Mouse (Mus musculus): Measurements from ENCODE around the gene Cyfip2. TPM values are rescaled to one million over a fixed set of nuclear protein-coding genes. Genes with fewer than 3 reads are reported as not detected.

Gene Cyfip2
- polyA plus RNA-seq, 1 experiment from 2014 or later: 92.0 TPM

DNA sequence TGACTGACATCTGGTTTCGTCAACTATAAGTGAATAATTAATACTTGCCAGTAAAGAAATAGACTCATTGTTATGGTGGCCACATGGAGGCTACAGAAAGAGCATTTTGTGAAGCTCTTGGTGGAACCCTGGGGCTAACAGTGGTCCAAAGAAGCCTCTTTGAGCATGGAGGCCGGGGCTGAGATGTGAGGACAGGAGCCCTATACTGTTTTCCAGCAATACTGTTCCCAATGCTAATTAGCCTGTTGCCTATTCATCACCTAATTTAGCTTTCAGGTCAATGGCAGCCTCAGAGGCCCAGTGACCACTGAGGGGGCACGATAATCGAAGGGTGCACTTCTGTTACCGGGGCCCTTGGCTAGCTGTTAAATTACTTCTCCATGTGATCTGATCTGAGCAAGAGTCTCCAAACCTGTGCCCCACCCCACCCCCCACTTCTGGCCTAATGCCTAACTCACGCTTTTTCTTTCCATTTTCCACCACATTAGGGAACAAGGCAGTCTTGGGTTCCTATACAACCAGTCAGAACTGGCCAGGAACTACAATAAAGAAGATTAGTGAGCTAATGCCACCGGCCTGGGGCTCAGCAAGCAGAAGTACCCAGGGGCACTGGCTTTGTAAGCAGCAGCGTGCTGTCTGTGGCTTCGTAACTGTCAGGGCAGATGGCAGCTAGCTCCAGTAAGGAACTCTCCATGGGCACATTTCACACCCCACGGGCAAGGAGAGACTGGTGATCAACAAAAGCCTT is 2.7 kb downstream of the Cyfip2 start:
- WGBS: 11% methylated on average over 10 of the region's 10 CpGs

DNA sequence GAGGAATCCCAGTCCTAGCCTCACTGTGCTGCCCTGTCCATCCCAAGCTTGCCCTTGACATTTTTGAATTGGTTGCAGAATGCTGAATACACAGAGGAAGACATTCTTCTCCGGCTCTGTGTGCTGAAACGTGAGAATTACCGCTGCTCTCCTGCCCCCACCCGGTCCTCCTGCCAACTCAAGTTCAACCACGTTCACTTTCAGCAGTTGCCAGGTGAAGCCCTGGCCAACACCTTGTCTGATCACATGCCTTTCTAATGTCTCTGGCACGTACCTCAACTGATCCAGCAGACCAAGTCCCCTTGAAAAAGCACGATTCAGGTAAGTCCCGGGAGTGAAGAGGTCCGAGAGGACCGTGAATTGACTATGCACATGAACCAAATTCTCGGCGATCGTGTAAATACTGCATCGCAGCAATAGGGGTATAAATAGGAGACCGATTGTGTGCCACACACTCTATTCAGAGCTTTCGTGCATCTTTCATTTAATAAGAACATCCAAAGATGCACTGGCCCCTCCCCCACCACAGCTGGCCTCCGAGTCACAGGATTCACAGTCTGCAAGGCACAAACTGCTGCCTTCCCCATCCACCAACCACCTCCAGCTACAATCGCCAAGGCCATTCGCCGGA is 3.4 kb downstream of the Cyfip2 start:
- Histone ChIP-seq H3K9ac (ENCODE audit: low read depth, low read length) (peak overlapping the region; percentile 97), H3K36me3 (ENCODE audit: control insufficient read depth, insufficient read depth, low read length) (no peaks in the 10 kb centered on the region), H3K27ac (ENCODE audit: low read depth, low read length) (peak overlapping the region; percentile 4), H3K4me3 (ENCODE audit: low read length) (peak overlapping the region; percentile 87), H3K4me2 (ENCODE audit: low read length) (peak overlapping the region; percentile 64), H3K27me3 (replicated peaks; ENCODE audit: control insufficient read depth, insufficient read depth, low read length) (no peaks in the 10 kb centered on the region), H3K4me1 (ENCODE audit: control insufficient read depth, insufficient read depth, low read depth, low read length) (peaks cover 17% of the 10 kb centered on the region), H3K9me3 (ENCODE audit: control insufficient read depth, low read length) (no peaks in the 10 kb centered on the region)
- ATAC-seq: no peak
- WGBS: 52% methylated on average over 20 of the region's 20 CpGs

More for the DNA sequence above, 2.7 kb downstream of the Cyfip2 start:
- no peaks in the 10 kb centered on the region for H3K36me3 ChIP-seq (ENCODE audit: control insufficient read depth, insufficient read depth, low read length)
- H3K9me3 ChIP-seq (ENCODE audit: control insufficient read depth, low read length): no peaks in the 10 kb centered on the region
- H3K4me2 ChIP-seq (ENCODE audit: low read length): peak overlapping the region; percentile 64
- H3K27ac ChIP-seq (ENCODE audit: low read depth, low read length): peak overlapping the region; percentile 93
- ATAC-seq: peak; percentile 44
- H3K4me1 ChIP-seq (ENCODE audit: control insufficient read depth, insufficient read depth, low read depth, low read length): peaks cover 17% of the 10 kb centered on the region
- H3K9ac ChIP-seq (ENCODE audit: low read depth, low read length): peak overlapping the region; percentile 97
- peak overlapping the region; percentile 87 for H3K4me3 ChIP-seq (ENCODE audit: low read length)
- no peaks in the 10 kb centered on the region for H3K27me3 ChIP-seq (replicated peaks; ENCODE audit: control insufficient read depth, insufficient read depth, low read length)

DNA sequence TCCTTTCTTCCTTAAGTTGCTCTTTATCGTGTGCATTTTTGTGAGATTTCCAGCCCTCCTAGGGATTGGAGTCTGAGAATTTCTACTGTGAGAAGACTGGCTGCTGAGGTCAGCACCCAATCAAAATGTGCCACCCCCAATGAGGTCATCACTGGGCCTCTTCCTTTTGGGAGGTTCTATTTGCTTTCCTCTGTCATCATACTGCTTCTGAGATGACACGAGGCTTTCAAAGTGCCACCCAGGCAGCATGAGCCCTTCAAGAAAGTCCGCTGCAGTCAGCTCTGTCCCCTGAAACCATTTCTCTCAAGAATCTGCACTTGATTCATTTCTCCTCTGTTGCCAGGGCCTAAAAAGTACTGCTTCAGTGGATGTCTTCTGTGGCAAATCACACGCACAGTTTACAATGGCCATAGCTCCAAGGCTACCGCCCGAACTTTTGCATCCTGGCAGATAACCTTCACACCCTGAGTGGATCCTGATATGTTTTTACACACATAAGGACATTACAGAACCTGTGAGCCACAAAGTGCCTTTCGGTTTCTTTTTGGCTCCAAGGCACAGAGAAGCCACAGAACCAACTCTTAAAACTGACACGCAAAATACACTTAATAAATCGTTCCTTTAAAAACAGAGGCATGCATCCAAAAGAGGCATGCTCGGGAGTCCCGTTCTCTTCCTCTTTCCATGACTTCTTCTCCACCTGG is 4.2 kb downstream of the Cyfip2 start:
- H3K4me2 ChIP-seq (ENCODE audit: low read length): peak overlapping the region; percentile 64
- H3K4me1 ChIP-seq (ENCODE audit: control insufficient read depth, insufficient read depth, low read depth, low read length): peaks cover 17% of the 10 kb centered on the region
- H3K9ac ChIP-seq (ENCODE audit: low read depth, low read length): no peak overlapping the region
- H3K27me3 ChIP-seq (replicated peaks; ENCODE audit: control insufficient read depth, insufficient read depth, low read length): no peaks in the 10 kb centered on the region
- ATAC-seq: no peak
- H3K4me3 ChIP-seq (ENCODE audit: low read length): no peak overlapping the region
- 87% methylated on average over 11 of the region's 11 CpGs for WGBS
- H3K27ac ChIP-seq (ENCODE audit: low read depth, low read length): no peak overlapping the region
- no peaks in the 10 kb centered on the region for H3K36me3 ChIP-seq (ENCODE audit: control insufficient read depth, insufficient read depth, low read length)
- H3K9me3 ChIP-seq (ENCODE audit: control insufficient read depth, low read length): no peaks in the 10 kb centered on the region

DNA sequence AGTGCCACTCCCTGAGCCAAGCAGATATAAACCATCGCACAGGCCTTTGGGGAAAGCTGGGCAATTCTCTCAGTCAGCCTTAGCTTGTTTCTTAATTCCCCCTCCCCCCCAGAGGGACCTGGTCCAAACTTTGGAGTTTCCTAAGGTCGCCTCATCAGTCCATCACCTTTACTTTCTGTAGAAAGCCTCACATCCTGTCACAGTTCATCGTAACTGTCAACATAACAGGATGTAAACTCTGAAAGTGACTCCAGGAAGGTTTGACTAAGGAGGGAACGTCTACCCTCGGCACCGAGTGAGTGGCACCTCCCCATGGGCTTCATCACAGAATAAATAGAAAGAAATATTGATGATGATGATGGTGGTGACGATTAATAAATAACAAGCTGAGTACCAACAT is 4.9 kb downstream of the Cyfip2 start:
- H3K4me1 ChIP-seq (ENCODE audit: control insufficient read depth, insufficient read depth, low read depth, low read length): peaks cover 17% of the 10 kb centered on the region

DNA sequence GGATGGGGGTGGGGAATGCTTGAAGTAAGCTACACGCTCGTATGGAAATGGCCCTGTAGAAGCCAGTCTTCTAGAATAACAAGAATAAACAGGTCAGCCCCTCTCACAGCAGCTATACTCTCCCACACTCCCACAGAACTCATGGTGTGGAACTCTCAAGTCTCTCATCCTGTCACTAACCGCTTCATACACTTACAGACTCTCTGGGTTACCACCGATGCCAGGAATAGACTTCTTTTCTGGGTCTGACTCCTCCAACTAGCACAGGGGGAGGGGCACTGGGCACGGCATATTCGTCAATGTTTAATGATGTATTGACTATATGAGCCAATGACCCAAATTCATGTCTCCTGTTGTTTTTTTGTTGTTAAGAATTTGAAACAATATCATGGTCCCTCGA is 5.9 kb downstream of the Cyfip2 start:
- Histone ChIP-seq H3K27me3 (replicated peaks; ENCODE audit: control insufficient read depth, insufficient read depth, low read length) (no peaks in the 10 kb centered on the region), H3K9ac (ENCODE audit: low read depth, low read length) (no peak overlapping the region), H3K4me1 (ENCODE audit: control insufficient read depth, insufficient read depth, low read depth, low read length) (peaks cover 17% of the 10 kb centered on the region), H3K9me3 (ENCODE audit: control insufficient read depth, low read length) (no peaks in the 10 kb centered on the region), H3K4me3 (ENCODE audit: low read length) (no peak overlapping the region), H3K27ac (ENCODE audit: low read depth, low read length) (no peak overlapping the region), H3K36me3 (ENCODE audit: control insufficient read depth, insufficient read depth, low read length) (no peaks in the 10 kb centered on the region), H3K4me2 (ENCODE audit: low read length) (no peak overlapping the region)
- 92% methylated on average over 7 of the region's 7 CpGs for WGBS
- ATAC-seq: no peak

More for the DNA sequence above, 4.9 kb downstream of the Cyfip2 start:
- Histone ChIP-seq H3K4me3 (ENCODE audit: low read length) (no peak overlapping the region), H3K36me3 (ENCODE audit: control insufficient read depth, insufficient read depth, low read length) (no peaks in the 10 kb centered on the region), H3K27me3 (replicated peaks; ENCODE audit: control insufficient read depth, insufficient read depth, low read length) (no peaks in the 10 kb centered on the region), H3K9me3 (ENCODE audit: control insufficient read depth, low read length) (no peaks in the 10 kb centered on the region), H3K27ac (ENCODE audit: low read depth, low read length) (no peak overlapping the region), H3K9ac (ENCODE audit: low read depth, low read length) (no peak overlapping the region), H3K4me2 (ENCODE audit: low read length) (no peak overlapping the region)
- ATAC-seq: no peak
- WGBS: 95% methylated on average over 7 of the region's 7 CpGs

DNA sequence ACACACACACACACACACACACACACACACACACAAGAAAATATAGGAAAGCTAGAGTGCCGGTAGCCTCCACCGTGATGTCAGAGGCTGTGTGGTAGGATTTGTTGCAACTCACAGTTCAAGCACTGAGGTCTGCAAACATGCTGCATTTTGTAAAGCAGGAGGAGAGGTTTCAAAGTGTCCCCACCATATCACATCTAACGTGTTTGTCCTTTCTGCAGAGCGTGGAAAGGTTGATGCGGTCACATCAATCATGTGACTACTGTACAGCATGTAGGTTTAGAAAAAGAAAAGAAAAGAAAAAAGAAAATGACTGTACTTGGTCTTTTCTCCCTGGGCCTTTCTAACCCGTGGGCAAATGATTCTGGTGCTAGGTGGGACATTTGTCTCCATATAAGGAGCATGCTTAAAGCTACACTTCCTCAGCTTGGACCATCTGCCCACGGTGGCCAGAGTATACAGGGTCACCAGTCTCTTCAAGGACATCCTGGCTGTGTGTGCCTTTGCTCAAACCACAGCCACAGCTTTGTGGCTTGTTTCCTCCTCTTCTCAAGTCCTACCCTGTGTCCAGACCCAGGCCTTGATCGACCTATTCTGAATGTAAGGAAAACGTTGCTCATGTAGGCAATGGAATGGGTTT is 6.7 kb downstream of the Cyfip2 start:
- H3K9ac ChIP-seq (ENCODE audit: low read depth, low read length): no peak overlapping the region
- WGBS: 84% methylated on average over 9 of the region's 9 CpGs
- H3K27ac ChIP-seq (ENCODE audit: low read depth, low read length): no peak overlapping the region
- peaks cover 20% of the 10 kb centered on the region for H3K4me1 ChIP-seq (ENCODE audit: control insufficient read depth, insufficient read depth, low read depth, low read length)
- H3K4me2 ChIP-seq (ENCODE audit: low read length): no peak overlapping the region
- H3K27me3 ChIP-seq (replicated peaks; ENCODE audit: control insufficient read depth, insufficient read depth, low read length): no peaks in the 10 kb centered on the region
- H3K36me3 ChIP-seq (ENCODE audit: control insufficient read depth, insufficient read depth, low read length): no peaks in the 10 kb centered on the region
- no peaks in the 10 kb centered on the region for H3K9me3 ChIP-seq (ENCODE audit: control insufficient read depth, low read length)
- no peak overlapping the region for H3K4me3 ChIP-seq (ENCODE audit: low read length)
- ATAC-seq: no peak

DNA sequence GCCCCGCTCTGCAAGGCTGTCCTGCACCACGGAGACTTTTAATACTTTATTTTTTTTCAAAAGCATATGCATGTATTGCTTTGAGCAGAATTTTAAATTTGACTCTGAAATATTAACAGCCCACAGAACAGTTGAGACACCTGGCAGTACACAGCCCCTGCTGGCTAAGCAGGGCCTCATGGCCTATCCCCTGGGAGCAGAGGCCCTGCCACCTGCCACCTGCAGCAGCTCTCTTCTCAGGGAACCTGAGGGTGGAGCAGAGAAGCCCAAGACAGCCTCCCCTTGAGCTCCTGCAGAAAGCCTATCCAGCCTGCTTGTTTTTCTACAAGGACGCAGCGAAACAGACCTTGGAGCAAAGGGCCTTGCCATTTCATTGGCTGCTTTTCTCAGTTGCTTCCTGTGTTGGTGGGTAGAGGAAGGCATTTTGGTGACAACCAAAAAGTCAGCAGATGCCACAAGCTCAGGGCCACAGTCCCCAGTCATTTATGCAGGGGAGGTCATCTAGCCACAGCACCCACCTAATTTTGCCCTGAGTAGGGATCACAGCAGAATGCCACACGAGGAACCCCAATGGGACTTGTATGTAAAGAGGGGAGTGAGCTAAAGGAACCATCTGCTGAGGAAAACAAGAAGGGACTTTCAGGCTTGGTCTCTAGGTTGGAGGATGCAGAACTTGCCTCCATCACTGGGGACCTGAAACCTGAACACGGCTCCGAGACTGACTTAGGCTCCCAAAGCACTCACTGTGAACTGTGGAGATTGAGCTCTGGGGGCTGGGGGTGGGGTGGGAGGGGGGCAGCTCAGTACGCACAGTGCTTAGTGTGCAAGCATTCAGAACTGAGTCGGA is 7.6 kb downstream of the Cyfip2 start:
- ATAC-seq: no peak
- Histone ChIP-seq H3K4me1 (ENCODE audit: control insufficient read depth, insufficient read depth, low read depth, low read length) (peaks cover 17% of the 10 kb centered on the region), H3K4me2 (ENCODE audit: low read length) (no peak overlapping the region), H3K36me3 (ENCODE audit: control insufficient read depth, insufficient read depth, low read length) (no peaks in the 10 kb centered on the region), H3K27me3 (replicated peaks; ENCODE audit: control insufficient read depth, insufficient read depth, low read length) (no peaks in the 10 kb centered on the region), H3K9ac (ENCODE audit: low read depth, low read length) (no peak overlapping the region), H3K27ac (ENCODE audit: low read depth, low read length) (no peak overlapping the region), H3K9me3 (ENCODE audit: control insufficient read depth, low read length) (no peaks in the 10 kb centered on the region), H3K4me3 (ENCODE audit: low read length) (no peak overlapping the region)
- 78% methylated on average over 9 of the region's 9 CpGs for WGBS

DNA sequence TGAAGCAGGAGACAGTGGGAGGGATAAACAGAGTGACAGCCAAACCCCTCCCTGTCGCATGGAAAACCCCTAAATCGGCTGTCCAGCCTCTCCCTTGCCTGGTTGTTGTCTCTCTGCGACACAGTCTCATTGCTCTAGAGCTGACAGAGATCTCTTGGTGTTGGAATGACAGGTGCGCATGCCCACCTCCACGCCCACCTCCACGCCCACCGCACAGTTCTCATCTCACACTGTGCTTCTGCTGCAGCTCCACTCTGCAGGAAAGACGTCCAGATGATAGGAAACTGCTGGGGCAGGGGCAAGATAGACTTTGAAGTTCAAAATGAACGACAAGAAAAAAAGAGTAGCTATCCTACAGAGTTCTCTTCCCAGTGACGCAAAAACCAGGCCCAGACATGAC is 8.6 kb downstream of the Cyfip2 start:
- Histone ChIP-seq H3K27me3 (replicated peaks; ENCODE audit: control insufficient read depth, insufficient read depth, low read length) (no peaks in the 10 kb centered on the region), H3K9ac (ENCODE audit: low read depth, low read length) (no peak overlapping the region), H3K9me3 (ENCODE audit: control insufficient read depth, low read length) (no peaks in the 10 kb centered on the region), H3K27ac (ENCODE audit: low read depth, low read length) (no peak overlapping the region), H3K36me3 (ENCODE audit: control insufficient read depth, insufficient read depth, low read length) (no peaks in the 10 kb centered on the region), H3K4me1 (ENCODE audit: control insufficient read depth, insufficient read depth, low read depth, low read length) (peaks cover 8% of the 10 kb centered on the region), H3K4me2 (ENCODE audit: low read length) (no peak overlapping the region), H3K4me3 (ENCODE audit: low read length) (no peak overlapping the region)
- no peak for ATAC-seq
- 76% methylated on average over 10 of the region's 10 CpGs for WGBS

Measured in hindbrain, embryonic 16.5 days (tissue).